Mouse (Mus musculus) colon, adult 2 months (tissue): ENCODE results near the gene Edc4. TPM values are rescaled to one million over a fixed set of nuclear protein-coding genes. Genes with fewer than 3 reads are reported as not detected.

Experiments used
- polyA plus RNA-seq: library from polyadenylated mRNA; depleted of rRNA; stranded (reverse); fragments of >200 nt; gene quantifications from 2 replicates; pipeline ENCODE4 v1.2.3, GENCODE M21; 2012; rRNA removed

Gene Edc4
- 68.4 and 74.2 TPM in 2 replicates for polyA plus RNA-seq

GRCm38 (mm10) chr8:105880754-105881520 lies at the start of gene Edc4:
Edc4 (plus strand) TSS chr8:105880881.

GRCm38 (mm10) chr8:105853178-105853577 lies 27.5 kb upstream of the Edc4 start, which contains the start of gene Cenpt:
Cenpt (minus strand) TSS chr8:105853278.

GRCm38 (mm10) chr8:105854715-105855216 lies 25.9 kb upstream of the Edc4 start, which contains the start of gene Thap11:
Thap11 (plus strand) TSS chr8:105855132.

GRCm38 (mm10) chr8:105860143-105860981 lies 20.3 kb upstream of the Edc4 start, which contains the start of gene Nutf2:
Nutf2 (plus strand) TSS chr8:105860580.

GRCm38 (mm10) chr8:105893339-105893738 lies 12.7 kb downstream of the Edc4 start, which contains the start of gene Nrn1l:
Nrn1l (plus strand) TSS chr8:105893567.

GRCm38 (mm10) chr8:105900180-105900940 lies 19.7 kb downstream of the Edc4 start, which contains the start of gene Pskh1:
Pskh1 (plus strand) TSS chr8:105900441.

GRCm38 (mm10) chr8:105933762-105934161 lies 53.1 kb downstream of the Edc4 start, which contains the start of gene Ctrl:
Ctrl (minus strand) TSS chr8:105933862.

GRCm38 (mm10) chr8:105938306-105938669 lies 57.6 kb downstream of the Edc4 start, which contains the start of gene Psmb10:
Psmb10 (minus strand) TSS chr8:105938444.

GRCm38 (mm10) chr8:105943321-105943739 lies 62.6 kb downstream of the Edc4 start, which contains the start of gene Lcat:
Lcat (minus strand) TSS chr8:105943382.

Other genes starting within 250 kb of the Edc4 start
- 13.5 and 15.1 TPM in 2 replicates for gene Ctcf, start 244.3 kb upstream of the Edc4 start, polyA plus RNA-seq
- gene Agrp, start 243.5 kb upstream of the Edc4 start, polyA plus RNA-seq, result 0.27 and 0.73 TPM in 2 replicates
- 2.5 and 3.2 TPM in 2 replicates for gene Carmil2, start 194.6 kb upstream of the Edc4 start, polyA plus RNA-seq
- 30.4 and 30.8 TPM in 2 replicates for gene Acd, start 179.8 kb upstream of the Edc4 start, polyA plus RNA-seq
- 14.3 and 15.3 TPM in 2 replicates for gene Pard6a, start 179.7 kb upstream of the Edc4 start, polyA plus RNA-seq
- not detected in 2 replicates for gene 4933405L10Rik, start 173.2 kb upstream of the Edc4 start, polyA plus RNA-seq
- 8.4 and 8.6 TPM in 2 replicates for gene Enkd1, start 172.7 kb upstream of the Edc4 start, polyA plus RNA-seq
- 10.6 and 11.4 TPM in 2 replicates for gene Gfod2, start 122.2 kb upstream of the Edc4 start, polyA plus RNA-seq
- gene Ranbp10, start 53.5 kb upstream of the Edc4 start, polyA plus RNA-seq, result 21.8 and 23.4 TPM in 2 replicates
- gene Tsnaxip1, start 53.1 kb upstream of the Edc4 start, polyA plus RNA-seq, result not detected in 2 replicates
- 11.8 and 13.0 TPM in 2 replicates for gene Cenpt, start 27.6 kb upstream of the Edc4 start, polyA plus RNA-seq
- gene Thap11, start 25.7 kb upstream of the Edc4 start, polyA plus RNA-seq, result 58.1 and 62.6 TPM in 2 replicates
- gene Nutf2, start 20.3 kb upstream of the Edc4 start, polyA plus RNA-seq, result 16.5 and 17.9 TPM in 2 replicates
- 3.0 and 3.6 TPM in 2 replicates for gene Nrn1l, start 12.7 kb downstream of the Edc4 start, polyA plus RNA-seq
- 30.6 and 35.4 TPM in 2 replicates for gene Pskh1, start 19.6 kb downstream of the Edc4 start, polyA plus RNA-seq
- 6.9 and 2,597 TPM in 2 replicates for gene Ctrl, start 53.0 kb downstream of the Edc4 start, polyA plus RNA-seq
- gene Psmb10, start 57.6 kb downstream of the Edc4 start, polyA plus RNA-seq, result 274 and 456 TPM in 2 replicates
- gene Lcat, start 62.5 kb downstream of the Edc4 start, polyA plus RNA-seq, result 1.0 and 1.3 TPM in 2 replicates
- 21.3 and 30.2 TPM in 2 replicates for gene Slc12a4, start 85.2 kb downstream of the Edc4 start, polyA plus RNA-seq
- 0.10 and 0.12 TPM in 2 replicates for gene Dpep3, start 98.5 kb downstream of the Edc4 start, polyA plus RNA-seq
- gene Dus2, start 110.5 kb downstream of the Edc4 start, polyA plus RNA-seq, result 5.5 TPM in 2 replicates
- gene Dpep2nb, start 125.1 kb downstream of the Edc4 start, polyA plus RNA-seq, result not detected in 2 replicates
- gene Ddx28, start 131.0 kb downstream of the Edc4 start, polyA plus RNA-seq, result 8.0 and 8.7 TPM in 2 replicates
- 12.8 and 15.7 TPM in 2 replicates for gene Nfatc3, start 178.0 kb downstream of the Edc4 start, polyA plus RNA-seq